Mouse (Mus musculus) thymus, adult 2 months (tissue): Measurements from ENCODE around the gene Cited2. TPM values are rescaled to one million over a fixed set of nuclear protein-coding genes. Genes with fewer than 3 reads are reported as not detected.

ENCODE experiments used
- DNase-seq: peaks from one replicate; pipeline ENCODE4 v3.0.0; 2021
- H3K27ac ChIP-seq: fragments of 200-500 bp; 2 replicates; pipeline ENCODE4 v1.5.1; 2012; ENCODE audit warnings: low read length, control low read depth; ENCODE audit not compliant: control insufficient read depth, insufficient read depth
- H3K27me3 ChIP-seq: fragments of 200-500 bp; 2 replicates; pipeline ENCODE4 v1.6.1; 2012; ENCODE audit warnings: mild to moderate bottlenecking, low read length, moderate library complexity, mixed read lengths; ENCODE audit not compliant: control insufficient read depth, insufficient read depth
- H3K36me3 ChIP-seq: fragments of 200-500 bp; 2 replicates; pipeline ENCODE4 v1.6.1; 2012; ENCODE audit warnings: mild to moderate bottlenecking, low read length, moderate library complexity; ENCODE audit not compliant: control insufficient read depth, insufficient read depth
- H3K4me1 ChIP-seq: fragments of 200-500 bp; replicated peaks from 2 replicates; pipeline ENCODE4 v1.6.1; 2012; ENCODE audit warnings: low read length; ENCODE audit not compliant: control insufficient read depth, insufficient read depth
- H3K4me3 ChIP-seq: fragments of 200-500 bp; 2 replicates; pipeline ENCODE4 v1.5.1; 2012; ENCODE audit warnings: mild to moderate bottlenecking, low read length, control low read depth, moderate library complexity; ENCODE audit not compliant: control insufficient read depth, insufficient read depth
- CTCF ChIP-seq: fragments of 200-500 bp; IDR thresholded peaks from 2 replicates; pipeline ENCODE4 v1.5.1; 2012; ENCODE audit warnings: mild to moderate bottlenecking, control low read depth, low read length, moderate library complexity, borderline replicate concordance; ENCODE audit not compliant: control insufficient read depth, poor library complexity, insufficient read depth; ENCODE audit errors: extremely low read depth
- POLR2A ChIP-seq: fragments of 200-500 bp; IDR thresholded peaks from 2 replicates; pipeline ENCODE4 v1.6.1; 2012; ENCODE audit warnings: mild to moderate bottlenecking, low read length, control low read depth, moderate library complexity; ENCODE audit not compliant: control insufficient read depth, poor library complexity, insufficient read depth; ENCODE audit errors: extremely low read depth
- WGBS: fragments of 180-500 bp; shearing (Covaris S2); methylation state at CpG from one replicate; pipeline ENCODE4 v1.1.7; 2018; 5-methylcytosine and 5-hydroxymethylcytosine counted together
- polyA plus RNA-seq: library from polyadenylated mRNA; depleted of rRNA; stranded (reverse); fragments of >200 nt; gene quantifications from 2 replicates; pipeline ENCODE4 v1.2.3, GENCODE M21; 2012

Cited2 gene
- polyA plus RNA-seq, 1 experiment: 42.8 TPM

- H3K27me3 ChIP-seq: no peaks in the 10 kb centered on the region
- 98% methylated on average over 2 of the region's 2 CpGs for WGBS
- no peak overlapping the region for H3K4me3 ChIP-seq
- H3K4me1 ChIP-seq: 0 out of 2 replicates have a peak, but pooled peaks cover 2% of the 10 kb centered on the region
- no peaks in the 10 kb centered on the region for H3K36me3 ChIP-seq
- TF ChIP-seq POLR2A (no peak), CTCF (no peak)
- no peak for DNase-seq
- no peak overlapping the region for H3K27ac ChIP-seq
Measured at GRCm38 (mm10) chr10:17681386-17681785, 41.6 kb upstream of the Cited2 start.

- Histone ChIP-seq H3K27me3 (no peaks in the 10 kb centered on the region), H3K4me3 (no peak overlapping the region), H3K27ac (no peak overlapping the region), H3K4me1 (0 out of 2 replicates have a peak, but pooled peaks cover 2% of the 10 kb centered on the region), H3K36me3 (no peaks in the 10 kb centered on the region)
- TF ChIP-seq POLR2A (no peak), CTCF (no peak)
- 21% methylated on average over 6 of the region's 6 CpGs for WGBS
- no peak for DNase-seq
Measured at GRCm38 (mm10) chr10:17683852-17684428, 39.1 kb upstream of the Cited2 start.

- no peak for TF ChIP-seq CTCF
- TF ChIP-seq POLR2A: no peak
- Histone ChIP-seq H3K4me3 (no peak overlapping the region), H3K36me3 (no peaks in the 10 kb centered on the region), H3K4me1 (no peaks in the 10 kb centered on the region), H3K27ac (no peak overlapping the region), H3K27me3 (no peaks in the 10 kb centered on the region)
- DNase-seq: no peak
- WGBS: 92% methylated on average over 4 of the region's 4 CpGs
Measured at GRCm38 (mm10) chr10:17689806-17690205, 33.2 kb upstream of the Cited2 start.

- H3K27ac ChIP-seq: no peak overlapping the region
- TF ChIP-seq CTCF (no peak), POLR2A (no peak)
- no peaks in the 10 kb centered on the region for H3K27me3 ChIP-seq
- no peaks in the 10 kb centered on the region for H3K4me1 ChIP-seq
- WGBS: 15% methylated on average over 1 of the region's 1 CpGs
- H3K4me3 ChIP-seq: no peak overlapping the region
- no peaks in the 10 kb centered on the region for H3K36me3 ChIP-seq
- no peak for DNase-seq
Measured at GRCm38 (mm10) chr10:17691709-17692108, 31.3 kb upstream of the Cited2 start.

GRCm38 (mm10) chr10:17695801-17696200 lies 27.2 kb upstream of the Cited2 start:
- no peak for DNase-seq
- no peaks in the 10 kb centered on the region for H3K36me3 ChIP-seq

GRCm38 (mm10) chr10:17697376-17698265 lies 25.4 kb upstream of the Cited2 start:
- 88% methylated on average over 7 of the region's 7 CpGs for WGBS
- H3K27ac ChIP-seq: no peak overlapping the region
- H3K36me3 ChIP-seq: no peaks in the 10 kb centered on the region
- no peak for TF ChIP-seq CTCF
- no peak for TF ChIP-seq POLR2A
- DNase-seq: no peak
- no peaks in the 10 kb centered on the region for H3K4me1 ChIP-seq
- no peak overlapping the region for H3K4me3 ChIP-seq
- H3K27me3 ChIP-seq: no peaks in the 10 kb centered on the region

More at GRCm38 (mm10) chr10:17695801-17696200, 27.2 kb upstream of the Cited2 start:
- Histone ChIP-seq H3K4me1 (no peaks in the 10 kb centered on the region), H3K27ac (no peak overlapping the region), H3K27me3 (no peaks in the 10 kb centered on the region), H3K4me3 (no peak overlapping the region)
- TF ChIP-seq POLR2A (no peak), CTCF (no peak)
- WGBS: 96% methylated on average over 3 of the region's 3 CpGs
